Mouse (Mus musculus): Measurements from ENCODE around the gene 1700123O20Rik.

GRCm38 (mm10) chr14:54652787-54653186 lies 33.2 kb upstream of the 1700123O20Rik start:
- no peak for TF ChIP-seq CTCF (IDR thresholded peaks at IDR 0.05)
- no peak for TF ChIP-seq EP300 (IDR thresholded peaks at IDR 0.05)

All from lung, postnatal 0 days (tissue).